Mouse (Mus musculus) ovary, postnatal 36 days (tissue): Measurements from ENCODE around the gene Prrg2.
A peak's percentile ranks its signal among the peaks of the same experiment; 100 is the strongest.
"Not testable (repeated sequence)": the region's sequence is repeated elsewhere in the genome, so short reads cannot be mapped to it uniquely, and the experiment has no call there.

Source experiments
- DNase-seq: peaks from one replicate; pipeline ENCODE4 v3.0.0; 2022; ENCODE audit warnings: low spot score, mixed read lengths

Gene Prrg2

DNA sequence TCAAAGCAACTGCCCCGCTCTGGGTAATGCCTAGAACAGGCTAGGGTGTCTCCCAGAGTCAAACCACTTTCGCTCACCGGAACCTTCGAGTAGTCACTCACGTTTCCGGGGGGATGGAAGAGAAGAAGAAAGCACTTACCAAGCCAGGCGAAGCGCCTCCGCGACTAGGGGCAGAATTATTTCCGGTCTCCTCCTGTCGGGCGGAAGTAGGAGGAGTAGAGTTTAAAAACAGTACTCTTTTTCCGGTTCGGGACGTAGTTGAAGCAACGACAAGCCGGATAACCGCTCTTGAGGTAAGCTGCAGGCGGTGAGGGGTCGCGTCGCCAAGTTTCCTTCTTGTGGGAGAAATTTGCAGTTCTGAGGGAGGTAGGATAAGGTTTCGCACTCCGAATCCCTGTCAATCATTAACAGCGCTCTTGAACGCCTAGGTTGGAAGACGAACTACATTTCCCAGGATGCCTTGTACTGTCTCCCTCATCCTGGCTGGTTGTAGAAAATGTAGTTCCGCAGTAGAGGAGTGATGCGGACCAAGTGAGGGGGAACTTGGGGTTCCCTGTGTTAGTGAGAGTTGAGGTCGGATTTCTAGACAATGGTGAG, at the start of gene Prrg2, which contains the start of gene Nosip:
Gene Prrg2, minus strand, starts transcription at position 439 of the 597 bp plus-strand sequence.
Gene Nosip, plus strand, starts transcription at position 191 of the 597 bp plus-strand sequence.
- DNase-seq, result peak; percentile 92

DNA sequence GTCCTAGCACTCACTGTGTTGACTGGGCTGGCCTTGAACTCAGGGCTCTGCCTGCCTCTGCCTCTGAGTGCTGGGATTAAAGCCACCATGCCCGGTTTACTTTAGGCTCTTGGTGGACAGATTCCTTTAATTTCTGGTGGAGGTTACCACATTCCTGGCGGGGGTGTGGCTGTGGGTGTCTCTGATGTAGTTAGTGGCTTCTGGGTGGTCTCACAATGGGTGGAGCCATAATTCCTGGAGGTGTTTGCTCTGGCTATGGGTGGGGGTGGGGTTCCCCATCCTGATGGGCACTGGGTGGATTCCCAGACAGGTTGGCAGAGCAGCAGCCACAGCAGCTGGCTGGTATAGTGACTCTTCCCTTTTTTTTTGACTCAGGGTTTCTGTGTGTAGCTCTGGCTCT, 49.5 kb upstream of the Prrg2 start:
- DNase-seq, result no peak

DNA sequence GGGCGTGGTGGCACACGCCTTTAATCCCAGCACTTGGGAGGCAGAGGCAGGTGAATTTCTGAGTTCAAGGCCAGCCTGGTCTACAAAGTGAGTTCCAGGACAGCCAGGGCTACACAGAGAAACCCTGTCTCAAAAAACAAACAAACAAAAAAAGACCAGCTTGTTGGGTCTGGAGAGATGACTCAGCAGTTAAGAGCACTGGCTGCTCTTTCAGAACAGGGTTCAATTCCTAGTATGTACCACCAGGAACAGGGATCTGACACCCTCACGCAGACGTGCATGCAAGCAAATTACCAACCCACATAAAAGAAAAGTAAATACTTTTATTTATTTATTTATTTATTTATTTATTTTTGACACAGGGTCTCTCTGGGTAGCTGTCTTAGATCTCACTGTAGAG, 47.6 kb upstream of the Prrg2 start:
- DNase-seq, result not testable (repeated sequence)

DNA sequence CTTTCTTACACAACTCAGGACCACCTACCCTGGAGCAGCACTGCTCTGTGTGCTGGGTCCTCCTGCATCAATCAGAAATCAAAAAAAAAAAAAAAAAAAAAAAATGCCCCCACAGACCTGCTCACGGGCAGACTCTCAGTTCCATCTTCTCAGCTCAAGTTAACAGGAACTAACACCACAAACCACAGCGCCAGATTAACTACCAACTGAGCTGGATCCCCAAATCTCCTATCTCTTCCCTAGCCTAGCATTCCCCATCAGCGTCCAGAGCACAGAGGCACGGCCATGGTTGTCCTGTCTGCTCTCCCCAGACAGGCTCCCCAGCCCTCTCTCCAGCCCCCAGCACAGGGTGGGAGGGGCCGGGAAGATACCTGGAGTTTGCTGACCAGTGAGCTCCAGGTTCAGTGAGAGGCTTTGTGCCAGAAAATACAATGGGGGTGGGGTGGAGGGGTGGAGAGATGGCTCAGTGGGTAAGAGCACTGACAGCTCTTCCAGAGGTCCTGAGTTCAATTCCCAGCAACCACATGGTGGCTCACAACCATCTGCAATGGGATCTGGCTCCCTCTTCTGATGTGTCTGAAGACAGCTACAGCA, 44.7 kb upstream of the Prrg2 start:
- DNase-seq, result no peak

DNA sequence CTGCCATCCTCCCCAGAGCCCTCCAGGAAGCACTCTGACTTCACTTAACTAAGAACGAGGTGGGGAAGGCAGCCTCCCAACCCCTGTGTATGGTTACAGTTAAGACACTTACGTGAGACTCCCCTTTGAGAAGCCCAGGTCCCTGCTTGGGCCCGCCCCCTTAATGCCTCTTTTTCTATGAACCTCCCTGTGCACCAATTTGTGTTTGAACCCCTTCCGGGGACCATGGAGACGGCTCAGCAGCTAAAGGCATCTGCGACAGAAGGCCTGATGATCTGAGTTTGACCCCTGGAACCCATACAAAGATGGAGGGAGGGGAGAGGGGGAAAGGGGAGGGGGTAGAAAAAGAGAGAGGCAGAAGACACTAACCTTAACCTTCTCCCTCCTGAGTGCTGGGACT, 44.0 kb upstream of the Prrg2 start:
- DNase-seq, result no peak

DNA sequence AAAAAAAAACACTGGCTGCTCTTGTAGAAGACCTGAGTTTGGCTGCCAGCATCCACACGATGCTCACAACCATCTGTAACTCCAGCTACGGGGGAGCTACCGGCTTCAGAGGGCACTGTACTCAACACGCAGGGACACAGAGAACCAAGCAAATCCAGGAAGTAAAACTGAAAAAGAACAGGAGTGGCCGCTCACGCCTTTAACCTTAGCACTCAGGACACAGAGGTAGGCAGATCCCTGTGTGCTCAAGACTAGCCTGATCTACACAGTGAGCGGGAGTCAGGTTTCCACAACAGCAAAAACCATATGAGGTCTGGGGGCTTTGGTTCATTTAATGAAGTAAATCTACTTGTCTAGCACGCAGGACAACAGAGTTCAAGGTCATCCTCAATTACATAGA, 43.0 kb upstream of the Prrg2 start:
- no peak for DNase-seq

DNA sequence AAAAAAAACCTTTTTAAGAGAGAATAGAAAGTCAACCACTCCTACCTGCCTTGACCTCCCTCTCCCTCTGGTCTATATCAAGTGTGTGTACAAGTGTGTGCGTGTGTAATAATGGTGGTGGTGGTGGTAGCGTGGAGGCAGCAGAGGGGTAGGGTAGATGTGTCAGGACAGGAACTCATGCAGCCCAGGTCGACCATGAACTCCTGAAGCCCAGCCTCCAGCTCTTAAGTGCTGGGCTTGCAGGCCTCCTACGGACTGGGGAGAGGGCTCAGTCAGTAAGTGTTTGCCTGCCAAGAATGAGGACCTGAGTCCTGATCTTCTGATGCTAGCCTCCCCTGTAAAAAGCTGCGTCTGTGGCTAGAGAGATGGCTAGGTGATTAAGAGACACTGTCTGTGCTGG, 42.5 kb upstream of the Prrg2 start:
- DNase-seq, result no peak

DNA sequence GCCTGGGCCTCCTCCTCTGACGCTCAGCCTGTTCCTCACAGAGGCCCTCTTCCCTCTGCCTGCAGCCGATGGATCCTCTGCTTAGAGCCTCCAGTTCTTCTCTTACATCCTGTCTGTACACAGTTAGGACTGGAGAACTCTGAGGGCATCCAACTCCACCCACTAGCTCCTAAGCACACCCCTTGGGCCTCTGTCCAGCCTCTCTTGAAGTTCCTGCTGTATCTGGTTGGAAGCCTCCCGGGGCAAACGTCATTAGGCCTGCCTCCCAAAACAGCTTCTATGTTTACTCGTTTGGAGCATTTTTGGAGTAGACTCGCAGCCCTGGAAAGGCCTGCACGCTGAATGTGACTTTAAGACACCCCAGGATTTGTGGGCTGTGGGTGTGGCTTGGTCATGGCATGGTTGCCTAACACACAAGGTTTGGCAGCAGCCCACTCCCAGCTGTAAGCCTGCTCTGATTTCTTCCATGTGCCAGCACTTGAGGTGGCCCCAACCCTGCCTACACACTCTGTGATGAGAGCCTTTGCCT, 41.2 kb upstream of the Prrg2 start, which contains the start of gene Fcgrt:
Gene Fcgrt, minus strand, starts transcription at position 200 of the 529 bp plus-strand sequence.
- peak; percentile 84 for DNase-seq

DNA sequence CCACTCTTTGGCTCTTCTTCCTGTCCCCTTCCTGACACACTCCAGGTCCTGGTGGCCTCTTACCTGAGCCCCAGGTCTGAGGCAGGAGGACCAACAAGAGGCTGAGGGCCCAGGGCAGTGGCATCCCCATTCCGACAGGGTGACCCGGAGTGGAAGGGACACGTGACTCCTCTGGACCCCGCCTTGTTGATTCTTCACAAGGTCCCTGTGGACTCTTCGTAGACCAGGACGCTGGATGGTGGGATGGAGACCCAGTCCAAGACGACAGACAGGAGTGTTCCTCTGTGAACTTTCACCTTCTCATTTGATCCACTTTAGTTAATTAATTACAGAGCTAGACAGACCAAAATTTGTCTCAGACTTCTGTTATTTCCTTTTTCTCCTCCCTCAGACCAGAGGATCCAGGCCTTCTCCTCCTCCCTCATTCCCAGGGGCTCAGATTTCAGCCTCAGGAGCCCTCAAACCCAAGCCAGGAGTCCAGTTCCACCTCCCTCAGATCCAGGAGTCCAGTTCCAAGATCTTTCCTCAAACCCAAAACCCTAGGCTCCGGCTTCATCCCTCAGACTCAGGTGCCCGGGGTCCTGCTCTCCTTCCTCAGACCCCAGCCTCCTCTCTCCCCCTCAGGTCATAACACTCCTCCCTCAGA, 40.6 kb upstream of the Prrg2 start:
- no peak for DNase-seq

DNA sequence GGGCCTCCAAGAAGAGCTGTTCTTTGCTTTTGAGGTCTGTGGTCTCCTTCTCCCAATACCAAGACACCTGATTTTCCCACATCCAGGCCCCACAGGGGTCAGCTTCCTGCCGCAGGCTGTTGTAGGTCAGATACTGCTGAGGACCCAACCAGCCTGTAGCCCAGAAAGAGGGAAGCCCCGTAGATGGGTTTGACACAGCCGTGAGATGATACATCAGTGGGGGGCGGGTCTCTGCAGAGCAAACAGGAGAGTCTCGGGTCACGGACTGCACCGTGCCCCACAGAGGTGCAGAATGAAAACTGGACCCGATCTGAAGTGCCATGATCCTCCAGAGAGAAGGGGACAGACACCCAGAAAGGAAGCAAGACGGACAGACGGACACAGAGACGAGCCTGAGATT, 40.0 kb upstream of the Prrg2 start:
- no peak for DNase-seq

DNA sequence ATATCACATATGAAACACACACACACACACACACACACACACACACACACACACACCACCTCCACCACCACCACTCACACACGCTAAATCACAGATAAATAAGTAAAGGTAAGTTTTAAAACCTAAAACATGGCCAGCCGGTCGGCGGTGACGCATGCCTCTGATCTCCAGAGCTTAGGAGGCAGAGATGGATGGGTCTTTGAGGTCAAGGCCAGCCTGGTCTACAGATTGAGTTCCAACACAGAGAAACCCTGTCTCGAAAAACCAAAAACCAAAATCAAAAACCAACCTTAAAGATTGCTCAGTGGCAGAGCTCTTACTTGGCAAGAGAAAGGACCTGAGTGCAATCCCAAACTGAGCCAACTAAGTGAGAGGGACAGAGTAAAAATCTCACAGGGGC, 37.6 kb upstream of the Prrg2 start:
- no peak for DNase-seq

DNA sequence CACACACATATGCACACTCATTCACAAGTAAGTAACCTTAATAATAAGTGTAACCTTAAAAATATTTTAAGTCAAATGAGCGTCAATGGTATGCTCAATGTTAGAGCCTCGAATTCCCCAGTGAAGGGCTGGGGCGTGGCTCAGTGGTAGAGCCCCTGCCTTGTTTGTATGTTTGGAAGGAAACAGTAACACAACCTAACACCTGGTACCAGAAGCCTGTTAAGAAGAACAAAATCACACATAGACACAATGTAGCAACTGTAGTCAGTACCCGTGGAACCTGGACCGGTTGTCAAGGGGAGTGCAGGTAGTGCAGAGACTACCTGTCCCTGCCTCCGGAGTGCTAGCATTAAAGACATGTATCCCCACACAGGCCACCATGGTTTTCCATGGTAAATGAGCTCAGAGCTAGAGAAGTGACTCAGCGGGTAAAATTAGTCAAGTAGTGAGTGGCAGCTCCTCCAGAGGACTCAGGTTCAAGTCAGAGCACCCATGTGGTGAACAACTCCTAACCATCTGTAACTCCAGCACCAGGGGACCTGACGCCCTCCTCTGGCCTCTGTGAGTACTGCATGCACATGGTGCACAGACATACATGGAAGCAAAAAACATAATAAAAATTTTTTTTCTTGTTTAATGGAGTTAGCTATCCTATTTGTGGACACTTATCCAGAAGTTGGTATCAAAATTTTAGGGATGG, 36.2 kb upstream of the Prrg2 start:
- no peak for DNase-seq

DNA sequence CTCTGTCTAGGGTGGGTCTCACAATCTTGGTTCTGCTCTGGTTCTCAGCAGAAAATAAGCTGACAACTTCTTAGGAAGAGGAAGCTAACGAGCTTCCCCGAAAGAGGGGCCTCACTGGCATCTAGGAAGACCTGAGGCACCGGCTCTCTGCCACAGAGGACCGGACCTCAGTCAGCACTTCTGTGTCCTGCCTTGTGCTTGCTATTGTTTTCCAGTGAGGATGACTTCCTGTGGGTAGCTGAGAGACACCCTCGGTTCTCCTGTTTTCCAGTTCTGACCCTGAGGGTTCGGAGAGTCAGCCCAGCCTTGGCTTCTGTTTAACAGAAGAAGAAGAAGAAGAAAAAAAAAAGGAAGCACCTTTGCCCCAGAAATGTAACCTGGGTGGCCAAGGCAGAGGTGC, 35.0 kb upstream of the Prrg2 start:
- no peak for DNase-seq

DNA sequence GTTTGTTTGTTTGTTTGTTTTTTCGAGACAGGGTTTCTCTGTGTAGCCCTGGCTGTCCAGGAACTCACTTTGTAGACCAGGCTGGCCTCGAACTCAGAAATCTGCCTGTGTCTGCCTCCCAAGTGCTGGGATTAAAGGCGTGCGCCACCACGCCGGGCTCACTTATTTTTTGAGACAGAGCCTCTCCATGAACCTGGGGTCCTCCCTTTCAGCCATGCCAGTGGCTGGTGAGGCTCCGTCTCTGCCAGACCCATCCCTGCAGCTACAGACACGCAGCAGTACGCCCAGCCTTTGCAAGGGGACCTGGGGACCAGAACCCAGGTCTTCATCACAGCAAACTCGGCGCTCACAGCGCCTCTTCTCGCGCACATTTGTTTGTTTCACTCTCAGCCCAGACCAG, 33.5 kb upstream of the Prrg2 start:
- DNase-seq, result not testable (repeated sequence)

DNA sequence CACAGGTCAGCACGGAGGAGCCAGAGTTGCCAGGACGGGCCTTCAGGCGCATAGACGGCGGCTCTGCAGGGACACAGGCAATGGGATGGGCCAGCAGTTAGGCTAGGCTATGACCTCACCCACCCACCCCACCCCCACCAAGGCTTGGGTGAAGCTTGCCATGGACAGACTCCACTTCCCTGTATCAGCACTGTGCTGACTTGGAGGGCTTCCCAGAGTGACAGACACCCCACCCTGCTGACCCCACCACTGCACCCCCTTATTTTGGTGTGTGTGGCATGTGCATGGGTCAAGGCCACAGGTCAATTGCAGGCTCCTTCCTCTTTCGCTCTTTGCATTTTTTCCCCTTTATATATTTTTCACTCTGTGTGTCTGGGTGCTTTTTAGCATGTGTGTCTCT, 32.9 kb upstream of the Prrg2 start:
- DNase-seq, result no peak

DNA sequence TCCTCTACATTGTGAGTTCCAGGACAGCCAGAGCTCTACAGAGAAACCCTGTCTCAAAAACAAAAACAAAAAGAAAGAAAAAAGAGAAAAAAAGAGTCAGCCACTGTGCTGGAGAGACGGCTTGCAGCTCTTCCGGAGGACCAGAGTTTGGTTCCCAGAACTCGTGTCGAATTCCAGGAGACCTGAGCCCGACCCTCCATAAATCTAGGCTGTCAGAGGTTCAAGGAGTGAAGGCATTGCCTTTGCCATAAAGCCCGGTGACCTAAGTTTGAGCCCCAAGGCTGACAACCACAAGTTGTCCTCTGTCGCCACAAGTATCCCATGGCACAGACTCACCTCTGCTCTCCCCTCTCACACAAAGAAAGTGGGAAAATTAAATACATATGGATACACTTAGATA, 31.6 kb upstream of the Prrg2 start:
- DNase-seq, result no peak

DNA sequence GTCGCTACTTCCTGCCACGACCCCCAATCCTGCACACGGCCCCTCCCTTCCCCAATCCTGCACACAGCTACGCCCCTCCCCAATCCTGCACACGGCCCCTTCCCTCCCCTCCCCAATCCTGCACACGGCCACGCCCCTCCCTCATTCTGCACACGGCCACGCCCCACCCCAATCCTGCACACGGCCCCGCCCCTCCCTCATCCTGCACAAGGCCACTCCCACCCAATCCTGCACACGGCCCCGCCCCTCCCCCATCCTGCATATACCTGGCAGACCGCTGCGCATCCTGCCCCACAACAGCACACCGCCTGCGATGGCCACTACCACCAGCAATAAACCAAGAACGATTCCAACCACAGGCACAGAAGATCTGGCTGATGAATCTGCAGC, 31.0 kb upstream of the Prrg2 start:
- DNase-seq, result no peak

DNA sequence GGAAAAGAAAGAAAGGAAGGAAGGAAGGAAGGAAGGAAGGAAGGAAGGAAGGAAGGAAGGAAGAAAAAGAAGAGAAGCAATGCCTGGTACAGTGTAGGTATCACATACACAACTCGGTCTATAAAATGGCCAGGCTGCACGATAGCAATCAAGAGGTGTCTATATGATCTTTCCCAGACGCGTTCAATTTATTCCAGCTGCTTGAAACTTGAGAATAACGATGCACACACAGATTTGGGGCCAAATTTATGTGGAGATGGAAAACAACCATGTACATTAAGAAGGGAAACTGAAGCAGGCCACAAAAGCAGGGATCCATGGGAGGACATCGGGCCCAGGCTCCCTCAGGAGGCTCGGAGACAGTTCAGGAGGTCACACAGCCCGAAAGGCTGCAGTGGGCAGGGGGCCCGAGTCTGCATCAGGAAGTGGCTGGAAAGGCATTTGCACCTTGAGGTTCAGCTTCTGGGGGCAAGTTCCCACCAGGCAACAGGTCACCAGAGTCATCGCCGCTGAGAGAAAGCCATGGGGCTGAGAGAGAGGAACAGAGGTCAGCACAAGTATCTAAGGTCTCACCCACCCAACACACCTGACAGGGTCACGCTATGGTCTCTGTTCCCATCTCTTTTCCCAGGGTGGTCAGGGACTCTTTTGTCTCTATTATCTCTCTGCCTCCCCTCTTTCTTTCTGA, 30.5 kb upstream of the Prrg2 start:
- no peak for DNase-seq

DNA sequence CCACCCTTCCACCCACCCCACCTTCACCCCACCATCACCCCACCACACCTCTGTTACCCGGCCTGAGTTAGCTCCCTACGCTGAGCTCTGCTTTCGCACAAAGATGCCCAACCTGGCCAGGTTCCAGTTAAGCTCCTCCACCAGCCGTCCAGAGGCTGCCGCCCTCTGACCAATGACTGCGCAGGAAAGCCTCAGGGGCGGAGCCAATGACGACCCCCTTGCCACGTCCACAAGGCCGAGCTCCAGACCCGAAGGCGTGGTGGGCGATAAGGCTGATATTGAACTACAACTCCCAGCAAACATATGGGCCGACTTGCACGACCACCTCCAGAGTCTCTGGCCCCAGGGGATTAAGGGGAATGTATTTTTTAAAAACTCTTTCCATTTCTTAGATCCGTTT, 29.6 kb upstream of the Prrg2 start, which contains the start of gene Rcn3:
Gene Rcn3, minus strand, starts transcription at position 174 of the 400 bp plus-strand sequence.
- DNase-seq, result peak; percentile 90

DNA sequence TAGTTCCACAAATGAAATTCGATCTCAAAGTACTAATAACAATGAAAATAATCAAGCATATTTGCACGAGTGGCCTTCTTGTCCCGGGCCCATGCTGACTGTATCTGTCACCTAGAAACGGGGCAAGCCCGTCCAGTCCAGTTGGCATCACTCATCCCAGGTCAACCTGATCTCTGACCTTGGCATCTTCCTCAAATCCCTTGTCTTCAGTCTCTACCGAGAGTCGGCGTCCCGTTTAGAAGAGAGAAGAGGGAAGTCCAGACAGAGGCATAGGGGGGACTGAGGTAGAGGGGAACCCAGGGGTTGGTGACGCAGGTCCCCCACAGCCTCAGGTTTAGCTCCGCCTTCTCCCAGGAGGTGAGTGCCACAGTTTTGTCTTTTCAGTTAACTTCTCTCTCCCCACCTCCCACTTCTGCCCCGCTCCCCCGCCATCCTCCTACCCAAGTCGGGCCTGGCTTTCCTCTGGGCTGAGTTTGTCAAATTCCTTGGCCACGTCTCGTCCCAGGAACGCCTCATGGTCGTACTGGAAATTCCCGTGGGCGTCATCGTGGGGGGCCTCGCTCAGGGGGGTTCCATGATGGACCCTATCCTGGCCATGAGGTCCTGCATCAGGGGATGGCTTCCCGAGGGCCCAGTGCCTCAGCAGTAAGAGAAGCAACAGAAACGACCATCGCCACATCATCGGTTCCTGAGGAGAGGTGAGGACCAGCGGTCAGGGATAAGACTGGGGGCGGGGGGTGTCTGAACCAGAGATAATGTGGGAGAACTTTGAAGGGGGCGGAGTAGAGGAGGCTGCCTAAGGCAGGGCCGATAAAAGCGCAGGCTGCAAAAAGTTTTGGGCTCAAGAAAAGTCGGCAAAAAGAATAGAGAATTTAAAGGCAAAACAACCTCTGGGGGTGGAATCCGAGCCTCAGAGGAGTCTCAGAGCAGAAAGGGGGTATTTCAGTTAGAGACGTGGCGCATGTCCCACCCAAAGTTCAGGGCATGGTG, 28.8 kb upstream of the Prrg2 start:
- peak; percentile 45 for DNase-seq
